Mouse (Mus musculus): ENCODE results near the gene Vps25. TPM values are rescaled to one million over a fixed set of nuclear protein-coding genes. Genes with fewer than 3 reads are reported as not detected.

The Vps25 gene
- polyA plus RNA-seq (2017; shearing (Covaris generic)) = 100 to 1,000 TPM; 145 to 147 TPM

GRCm38 (mm10) chr11:101253613-101254389 lies at the start of gene Vps25:
TSS of gene Vps25 (plus strand) at chr11:101253707.

GRCm38 (mm10) chr11:101226065-101226701 lies 27.3 kb upstream of the Vps25 start, which contains the start of gene Ezh1:
TSS of gene Ezh1 (minus strand) at chr11:101226463.

GRCm38 (mm10) chr11:101245855-101246701 lies 7.4 kb upstream of the Vps25 start, which contains the start of gene Ramp2:
TSS of gene Ramp2 (plus strand) at chr11:101246028.

GRCm38 (mm10) chr11:101259948-101260825 lies 6.7 kb downstream of the Vps25 start, which contains the start of gene Wnk4:
TSS of gene Wnk4 (plus strand) at chr11:101260567.

GRCm38 (mm10) chr11:101278223-101279192 lies 25.0 kb downstream of the Vps25 start, which contains the start of the genes Cntd1 and Coa3:
TSS of gene Cntd1 (plus strand) at chr11:101279012.
TSS of gene Coa3 (minus strand) at chr11:101279114.

GRCm38 (mm10) chr11:101302004-101302798 lies 48.7 kb downstream of the Vps25 start, which contains the start of gene Becn1:
TSS of gene Becn1 (minus strand) at chr11:101302286.

Other genes starting within 250 kb of the Vps25 start
- gene Atp6v0a1, start 244.3 kb upstream of the Vps25 start, polyA plus RNA-seq (2017; shearing (Covaris generic)) = 1 to 10 TPM; 8.9 to 9.8 TPM
- 10 to 100 TPM; 27.4 to 32.0 TPM for gene Naglu, start 183.7 kb upstream of the Vps25 start, polyA plus RNA-seq (2017; shearing (Covaris generic))
- gene Hsd17b1, start 175.3 kb upstream of the Vps25 start, polyA plus RNA-seq (2017; shearing (Covaris generic)) = 1 to 10 TPM in 1 of 2 experiments, under 1 TPM in 1; 0.39 to 2.9 TPM
- gene Coasy, start 171.1 kb upstream of the Vps25 start, polyA plus RNA-seq (2017; shearing (Covaris generic)) = 10 to 100 TPM; 26.6 to 33.3 TPM
- 100 to 1,000 TPM in 1 of 2 experiments, 10 to 100 TPM in 1; 81.3 to 127 TPM for gene Mlx, start 166.4 kb upstream of the Vps25 start, polyA plus RNA-seq (2017; shearing (Covaris generic))
- 1 to 10 TPM; 6.8 to 8.2 TPM for gene Psmc3ip, start 158.3 kb upstream of the Vps25 start, polyA plus RNA-seq (2017; shearing (Covaris generic))
- 10 to 100 TPM; 68.5 to 73.8 TPM for gene Retreg3, start 133.8 kb upstream of the Vps25 start, polyA plus RNA-seq (2017; shearing (Covaris generic))
- 10 to 100 TPM; 36.2 to 39.8 TPM for gene Tubg1, start 133.8 kb upstream of the Vps25 start, polyA plus RNA-seq (2017; shearing (Covaris generic))
- gene Tubg2, start 97.8 kb upstream of the Vps25 start, polyA plus RNA-seq (2017; shearing (Covaris generic)) = 1 to 10 TPM; 4.0 to 6.8 TPM
- under 1 TPM; 0.25 to 0.27 TPM for gene Cntnap1, start 83.2 kb upstream of the Vps25 start, polyA plus RNA-seq (2017; shearing (Covaris generic))
- gene Plekhh3, start 82.4 kb upstream of the Vps25 start, polyA plus RNA-seq (2017; shearing (Covaris generic)) = 1 to 10 TPM in 1 of 2 experiments, under 1 TPM in 1; 0.14 to 1.2 TPM
- 1 to 10 TPM in 1 of 2 experiments, under 1 TPM in 1; 0.70 to 5.0 TPM for gene Ccr10, start 78.3 kb upstream of the Vps25 start, polyA plus RNA-seq (2017; shearing (Covaris generic))
- 10 to 100 TPM; 66.9 to 83.4 TPM for gene Ezh1, start 27.2 kb upstream of the Vps25 start, polyA plus RNA-seq (2017; shearing (Covaris generic))
- gene Ramp2, start 7.7 kb upstream of the Vps25 start, polyA plus RNA-seq (2017; shearing (Covaris generic)) = 1 to 10 TPM in 1 of 2 experiments, not detected in 1; 1.3 TPM
- gene Wnk4, start 6.9 kb downstream of the Vps25 start, polyA plus RNA-seq (2017; shearing (Covaris generic)) = 1 to 10 TPM; 2.7 to 2.9 TPM
- 1 to 10 TPM in 1 of 2 experiments, under 1 TPM in 1; 0.90 to 1.2 TPM for gene Cntd1, start 25.3 kb downstream of the Vps25 start, polyA plus RNA-seq (2017; shearing (Covaris generic))
- 100 to 1,000 TPM; 101 to 110 TPM for gene Coa3, start 25.4 kb downstream of the Vps25 start, polyA plus RNA-seq (2017; shearing (Covaris generic))
- 100 to 1,000 TPM; 184 to 206 TPM for gene Becn1, start 48.6 kb downstream of the Vps25 start, polyA plus RNA-seq (2017; shearing (Covaris generic))
- 100 to 1,000 TPM; 161 to 164 TPM for gene Psme3, start 62.5 kb downstream of the Vps25 start, polyA plus RNA-seq (2017; shearing (Covaris generic))
- gene Aoc2, start 71.4 kb downstream of the Vps25 start, polyA plus RNA-seq (2017; shearing (Covaris generic)) = 1 to 10 TPM; 3.5 to 4.0 TPM
- under 1 TPM; 0.09 to 0.12 TPM for gene Aoc3, start 76.9 kb downstream of the Vps25 start, polyA plus RNA-seq (2017; shearing (Covaris generic))
- not detected for gene G6pc, start 113.9 kb downstream of the Vps25 start, polyA plus RNA-seq (2017; shearing (Covaris generic))
- 10 to 100 TPM; 30.6 to 35.3 TPM for gene Aarsd1, start 163.9 kb downstream of the Vps25 start, polyA plus RNA-seq (2017; shearing (Covaris generic))
- gene Gm27029, start 171.1 kb downstream of the Vps25 start, polyA plus RNA-seq (2017; shearing (Covaris generic)) = 1 to 10 TPM; 1.5 to 3.9 TPM
- 10 to 100 TPM; 28.1 to 38.0 TPM for gene Rundc1, start 171.4 kb downstream of the Vps25 start, polyA plus RNA-seq (2017; shearing (Covaris generic))
- 1 to 10 TPM; 4.3 to 5.1 TPM for gene Ptges3l, start 171.6 kb downstream of the Vps25 start, polyA plus RNA-seq (2017; shearing (Covaris generic))
- gene Rpl27, start 188.6 kb downstream of the Vps25 start, polyA plus RNA-seq (2017; shearing (Covaris generic)) = 100 to 1,000 TPM; 267 to 297 TPM
- gene Ifi35, start 194.7 kb downstream of the Vps25 start, polyA plus RNA-seq (2017; shearing (Covaris generic)) = 100 to 1,000 TPM; 165 to 180 TPM
- gene Rnd2, start 211.3 kb downstream of the Vps25 start, polyA plus RNA-seq (2017; shearing (Covaris generic)) = 1 to 10 TPM in 1 of 2 experiments, under 1 TPM in 1; 0.30 to 3.6 TPM
- gene Vat1, start 212.5 kb downstream of the Vps25 start, polyA plus RNA-seq (2017; shearing (Covaris generic)) = under 1 TPM; 0.70 to 0.72 TPM